Mouse (Mus musculus) effector memory CD4-positive, alpha-beta T cell, adult 5 months (primary cell): ENCODE measurements around the gene Uroc1. TPM values are rescaled to one million over a fixed set of nuclear protein-coding genes. Genes with fewer than 3 reads are reported as not detected.

Source experiments
- polyA plus RNA-seq: library from polyadenylated mRNA; unstranded; fragments of 100-300 nt; shearing (Covaris generic); gene quantifications from one replicate; pipeline ENCODE4 v1.2.1, GENCODE M21; 2017

The Uroc1 gene
- not detected for polyA plus RNA-seq

GRCm38 (mm10) chr6:90332561-90333425, at the start of gene Uroc1:
TSS of gene Uroc1 (plus strand) at chr6:90333284.

GRCm38 (mm10) chr6:90300919-90301318, 32.2 kb upstream of the Uroc1 start, which contains the start of gene BC048671:
TSS of gene BC048671 (plus strand) at chr6:90301219.

DNA sequence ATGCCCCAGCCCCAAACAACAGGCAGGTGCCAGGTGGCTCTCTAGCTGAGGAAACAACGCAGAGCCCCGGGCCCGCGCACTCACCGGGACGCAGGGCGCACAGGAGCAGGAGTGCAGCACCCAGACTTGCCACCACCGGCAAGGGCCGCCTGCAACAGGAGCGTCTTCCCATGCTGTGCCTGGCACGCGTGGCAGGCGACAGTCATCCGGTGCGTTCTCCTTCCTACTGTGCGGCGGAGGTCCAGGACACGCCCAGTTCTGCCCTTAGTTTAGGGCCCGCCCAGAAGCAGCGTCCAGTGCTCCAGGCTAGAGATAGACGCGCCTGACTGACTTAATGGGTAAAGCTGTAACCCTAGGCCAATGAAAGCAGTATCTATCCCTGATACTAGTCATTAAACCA, 8.1 kb upstream of the Uroc1 start, which contains the start of gene Chst13:
Chst13 (minus strand) TSS at position 195 of the 400 bp plus-strand sequence.

GRCm38 (mm10) chr6:90368976-90369724, 36.1 kb downstream of the Uroc1 start, which contains the start of gene Zxdc:
TSS of gene Zxdc (plus strand) at chr6:90369492.

Other genes with a start within 250 kb of the Uroc1 start
- not detected for gene Vmn1r50, start 231.9 kb upstream of the Uroc1 start, polyA plus RNA-seq
- gene Vmn1r51, start 210.7 kb upstream of the Uroc1 start, polyA plus RNA-seq, result not detected
- gene Vmn1r52, start 158.5 kb upstream of the Uroc1 start, polyA plus RNA-seq, result not detected
- gene V1ra8, start 130.5 kb upstream of the Uroc1 start, polyA plus RNA-seq, result not detected
- gene Vmn1r53, start 108.8 kb upstream of the Uroc1 start, polyA plus RNA-seq, result not detected
- not detected for gene Vmn1r54, start 87.0 kb upstream of the Uroc1 start, polyA plus RNA-seq
- gene BC048671, start 32.1 kb upstream of the Uroc1 start, polyA plus RNA-seq, result not detected
- gene Chst13, start 8.1 kb upstream of the Uroc1 start, polyA plus RNA-seq, result not detected
- gene Zxdc, start 36.2 kb downstream of the Uroc1 start, polyA plus RNA-seq, result 39.2 TPM
- gene Cfap100, start 95.5 kb downstream of the Uroc1 start, polyA plus RNA-seq, result 0.20 TPM
- not detected for gene Klf15, start 129.3 kb downstream of the Uroc1 start, polyA plus RNA-seq
- gene Aldh1l1, start 153.1 kb downstream of the Uroc1 start, polyA plus RNA-seq, result 0.81 TPM